Mouse (Mus musculus): ENCODE data around the gene Naa38.

Naa38 gene

GRCm38 (mm10) chr11:69415327-69415667, 20.0 kb downstream of the Naa38 start:
- no peak for DNase-seq

GRCm38 (mm10) chr11:69415668-69416451, 20.6 kb downstream of the Naa38 start:
- no peak for DNase-seq

GRCm38 (mm10) chr11:69416509-69416908, 21.2 kb downstream of the Naa38 start:
- no peak for DNase-seq

- no peak for DNase-seq
Measured at GRCm38 (mm10) chr11:69416921-69417448, 21.7 kb downstream of the Naa38 start.

GRCm38 (mm10) chr11:69417449-69418384, 22.4 kb downstream of the Naa38 start:
- DNase-seq = peak; percentile 50 to 56

GRCm38 (mm10) chr11:69418481-69419442, 23.5 kb downstream of the Naa38 start:
- peak; percentile 71 to 74 for DNase-seq

- DNase-seq = peak in 1 of 2 experiments; percentile 48
Measured at GRCm38 (mm10) chr11:69419443-69419812, 24.1 kb downstream of the Naa38 start.

- peak; percentile 51 to 59 for DNase-seq
Measured at GRCm38 (mm10) chr11:69419813-69420553, 24.7 kb downstream of the Naa38 start.

- DNase-seq = no peak
Measured at GRCm38 (mm10) chr11:69420554-69421000, 25.3 kb downstream of the Naa38 start.

- DNase-seq = no peak
Measured at GRCm38 (mm10) chr11:69421131-69421977, 26.1 kb downstream of the Naa38 start.

GRCm38 (mm10) chr11:69422842-69423241, 27.6 kb downstream of the Naa38 start:
- no peak for DNase-seq

GRCm38 (mm10) chr11:69423885-69424284, 28.6 kb downstream of the Naa38 start:
- DNase-seq = no peak

- no peak for DNase-seq
Measured at GRCm38 (mm10) chr11:69426246-69426645, 31.0 kb downstream of the Naa38 start.

GRCm38 (mm10) chr11:69428751-69429150, 33.5 kb downstream of the Naa38 start:
- peak in 1 of 2 experiments; percentile 33 for DNase-seq

GRCm38 (mm10) chr11:69429313-69429712, 34.0 kb downstream of the Naa38 start:
- DNase-seq = no peak

GRCm38 (mm10) chr11:69430631-69431030, 35.3 kb downstream of the Naa38 start:
- no peak for DNase-seq

- DNase-seq = peak; percentile 80 to 85
Measured at GRCm38 (mm10) chr11:69431829-69432639, 36.7 kb downstream of the Naa38 start.

GRCm38 (mm10) chr11:69432640-69432982, 37.3 kb downstream of the Naa38 start:
- DNase-seq = no peak

GRCm38 (mm10) chr11:69433189-69433588, 37.9 kb downstream of the Naa38 start:
- no peak for DNase-seq

- no peak for DNase-seq
Measured at GRCm38 (mm10) chr11:69437291-69437690, 42.0 kb downstream of the Naa38 start.

Measured in B cell, adult 2 months (primary cell).